Mouse (Mus musculus) neural tube, embryonic 15.5 days (tissue): Measurements from ENCODE around the gene Cfap97d1. TPM values are rescaled to one million over a fixed set of nuclear protein-coding genes. Genes with fewer than 3 reads are reported as not detected.
"Not testable (repeated sequence)": the region's sequence is repeated elsewhere in the genome, so short reads cannot be mapped to it uniquely, and the experiment has no call there.

Experiments
- ATAC-seq: fragments of 200-750 bp; cut with Nextera tagmentation; 2 replicates; pipeline ENCODE4 v1.8.0; 2017; ENCODE audit warnings: mild to moderate bottlenecking, moderate TSS enrichment, moderate library complexity; ENCODE audit not compliant: low FRiP score
- H3K27ac ChIP-seq: fragments of 300-500 bp; sonication (generic); replicated peaks from 2 replicates; pipeline ENCODE4 v1.5.1; 2015; ENCODE audit warnings: mild to moderate bottlenecking, inconsistent platforms
- H3K27me3 ChIP-seq: fragments of 300-500 bp; sonication (generic); replicated peaks from 2 replicates; pipeline ENCODE4 v1.6.1; 2015; ENCODE audit warnings: inconsistent platforms
- H3K36me3 ChIP-seq: fragments of 300-500 bp; sonication (generic); 2 replicates; pipeline ENCODE4 v1.6.1; 2015; ENCODE audit warnings: inconsistent platforms
- H3K4me1 ChIP-seq: fragments of 300-500 bp; sonication (generic); 2 replicates; pipeline ENCODE4 v1.6.1; 2015; ENCODE audit warnings: inconsistent platforms
- H3K4me2 ChIP-seq: fragments of 300-500 bp; sonication (generic); 2 replicates; pipeline ENCODE4 v1.6.1; 2015; ENCODE audit warnings: inconsistent platforms, mild to moderate bottlenecking, moderate library complexity
- H3K4me3 ChIP-seq: fragments of 300-500 bp; sonication (generic); replicated peaks from 2 replicates; pipeline ENCODE4 v1.5.1; 2015; ENCODE audit warnings: mild to moderate bottlenecking, inconsistent platforms
- H3K9ac ChIP-seq: fragments of 300-500 bp; sonication (generic); replicated peaks from 2 replicates; pipeline ENCODE4 v1.6.1; 2015; ENCODE audit warnings: mild to moderate bottlenecking, inconsistent platforms
- H3K9me3 ChIP-seq: fragments of 300-500 bp; sonication (generic); replicated peaks from 2 replicates; pipeline ENCODE4 v1.6.1; 2016; ENCODE audit warnings: inconsistent platforms
- WGBS: fragments of 180-500 bp; shearing (Covaris S2); methylation state at CpG from one replicate; pipeline ENCODE4 v1.1.7; 2015; ENCODE audit warnings: mixed read lengths; 5-methylcytosine and 5-hydroxymethylcytosine counted together
- polyA plus RNA-seq: library from polyadenylated mRNA; unstranded; fragments of >200 nt; fragmentation: Nextera tagmentation; extraction: Ambion mirVana; gene quantifications from 2 replicates; pipeline ENCODE4 v1.2.1, GENCODE M21; 2015

Gene Cfap97d1
- polyA plus RNA-seq, 1 experiment from 2014 or later: not detected

DNA sequence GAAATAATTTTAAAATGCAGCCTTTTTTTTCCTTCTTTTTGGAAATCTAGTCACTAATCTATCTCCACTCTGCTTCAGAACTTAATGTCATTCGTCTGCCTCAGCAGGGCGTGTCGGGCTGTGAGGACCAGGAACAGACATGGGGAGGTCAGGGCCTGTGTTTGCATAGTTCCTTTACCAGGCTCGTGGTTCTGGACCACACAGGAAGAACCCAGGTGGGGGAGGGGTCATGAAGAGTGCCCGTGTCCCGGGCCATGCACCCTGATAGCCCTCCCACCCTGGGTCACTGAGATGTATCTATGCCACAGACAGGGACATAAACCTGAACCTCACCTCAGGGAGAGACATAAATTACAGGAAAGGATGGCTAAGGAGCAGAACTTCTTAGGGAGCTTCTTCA is 9.9 kb upstream of the Cfap97d1 start:
- Histone ChIP-seq H3K4me3 (no peak overlapping the region), H3K9ac (no peak overlapping the region), H3K27ac (no peak overlapping the region), H3K36me3 (0 out of 2 replicates have a peak, but pooled peaks cover 4% of the 10 kb centered on the region), H3K4me1 (no peaks in the 10 kb centered on the region), H3K4me2 (no peak overlapping the region), H3K9me3 (no peaks in the 10 kb centered on the region), H3K27me3 (no peaks in the 10 kb centered on the region)
- WGBS: 58% methylated on average over 6 of the region's 6 CpGs
- no peak for ATAC-seq

DNA sequence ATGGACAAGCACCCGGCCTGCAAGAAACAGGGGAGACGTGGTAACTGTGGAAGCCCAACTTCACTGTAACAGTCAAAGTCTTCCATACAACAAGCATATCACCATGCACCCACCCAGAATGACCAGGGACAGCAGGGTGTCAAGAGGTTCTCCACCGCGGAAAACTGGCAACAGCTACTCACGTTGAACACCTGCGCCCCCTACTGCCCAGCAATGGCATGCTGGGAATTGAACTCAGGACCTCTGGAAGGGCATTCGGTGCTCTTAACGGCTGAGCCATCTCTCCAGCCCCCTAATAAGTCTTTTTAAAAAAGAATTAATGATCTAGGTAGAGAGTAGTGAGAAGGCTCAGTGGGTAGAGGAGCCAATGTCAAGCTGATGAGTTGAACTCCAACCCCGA is 9.2 kb upstream of the Cfap97d1 start:
- H3K27me3 ChIP-seq: no peaks in the 10 kb centered on the region
- no peak overlapping the region for H3K4me3 ChIP-seq
- WGBS: 53% methylated on average over 9 of the region's 9 CpGs
- H3K36me3 ChIP-seq: 0 out of 2 replicates have a peak, but pooled peaks cover 6% of the 10 kb centered on the region
- H3K27ac ChIP-seq: no peak overlapping the region
- no peak overlapping the region for H3K9ac ChIP-seq
- no peak for ATAC-seq
- no peak overlapping the region for H3K4me2 ChIP-seq
- no peaks in the 10 kb centered on the region for H3K4me1 ChIP-seq
- no peaks in the 10 kb centered on the region for H3K9me3 ChIP-seq

DNA sequence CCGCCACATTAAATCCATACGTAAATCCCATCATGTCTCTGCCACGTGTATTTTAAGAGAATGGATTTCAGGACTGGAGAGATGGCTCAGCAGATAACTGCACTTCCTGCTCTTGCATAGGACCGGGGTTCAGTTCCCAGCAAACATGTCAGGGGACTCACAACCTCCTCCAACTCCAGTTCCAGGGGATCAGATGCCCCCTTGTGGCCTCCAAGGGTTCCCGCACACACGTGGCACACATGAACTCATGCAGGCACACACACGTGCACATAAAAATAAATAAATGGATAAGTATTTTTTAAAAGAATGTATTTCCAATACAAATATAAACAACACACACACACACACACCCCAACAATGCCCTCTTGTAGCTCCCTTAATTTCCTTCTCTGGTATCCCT is 7.1 kb upstream of the Cfap97d1 start:
- H3K4me2 ChIP-seq: no peak overlapping the region
- H3K36me3 ChIP-seq: 0 out of 2 replicates have a peak, but pooled peaks cover 6% of the 10 kb centered on the region
- H3K27me3 ChIP-seq: no peaks in the 10 kb centered on the region
- H3K27ac ChIP-seq: no peak overlapping the region
- 95% methylated on average over 7 of the region's 7 CpGs for WGBS
- H3K9me3 ChIP-seq: no peaks in the 10 kb centered on the region
- ATAC-seq: no peak
- H3K4me3 ChIP-seq: no peak overlapping the region
- H3K4me1 ChIP-seq: no peaks in the 10 kb centered on the region
- H3K9ac ChIP-seq: no peak overlapping the region

DNA sequence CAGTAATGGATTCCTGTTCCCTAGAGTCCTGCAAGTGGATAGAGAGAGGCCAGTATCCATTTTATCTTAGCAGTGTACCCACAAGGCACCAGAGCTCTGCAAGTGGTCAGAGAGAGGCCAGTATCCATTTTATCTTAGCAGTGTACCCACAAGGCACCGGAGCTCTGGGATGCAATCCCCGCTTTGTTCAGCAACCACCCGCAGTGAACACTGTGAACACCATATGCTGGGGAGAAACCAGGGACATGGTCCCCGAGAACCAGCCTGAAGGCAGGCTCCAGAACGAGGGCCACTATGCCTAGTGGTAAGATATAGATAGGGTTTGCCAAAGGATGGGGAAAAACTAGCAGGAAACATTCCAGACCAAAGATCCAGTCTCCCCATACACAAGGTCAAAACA is 4.9 kb upstream of the Cfap97d1 start:
- Histone ChIP-seq H3K4me3 (no peak overlapping the region), H3K4me1 (peaks cover 14% of the 10 kb centered on the region), H3K9ac (no peak overlapping the region), H3K4me2 (no peak overlapping the region), H3K27me3 (no peaks in the 10 kb centered on the region), H3K9me3 (no peaks in the 10 kb centered on the region), H3K27ac (no peak overlapping the region), H3K36me3 (0 out of 2 replicates have a peak, but pooled peaks cover 6% of the 10 kb centered on the region)
- 86% methylated on average over 5 of the region's 5 CpGs for WGBS
- ATAC-seq: no peak

DNA sequence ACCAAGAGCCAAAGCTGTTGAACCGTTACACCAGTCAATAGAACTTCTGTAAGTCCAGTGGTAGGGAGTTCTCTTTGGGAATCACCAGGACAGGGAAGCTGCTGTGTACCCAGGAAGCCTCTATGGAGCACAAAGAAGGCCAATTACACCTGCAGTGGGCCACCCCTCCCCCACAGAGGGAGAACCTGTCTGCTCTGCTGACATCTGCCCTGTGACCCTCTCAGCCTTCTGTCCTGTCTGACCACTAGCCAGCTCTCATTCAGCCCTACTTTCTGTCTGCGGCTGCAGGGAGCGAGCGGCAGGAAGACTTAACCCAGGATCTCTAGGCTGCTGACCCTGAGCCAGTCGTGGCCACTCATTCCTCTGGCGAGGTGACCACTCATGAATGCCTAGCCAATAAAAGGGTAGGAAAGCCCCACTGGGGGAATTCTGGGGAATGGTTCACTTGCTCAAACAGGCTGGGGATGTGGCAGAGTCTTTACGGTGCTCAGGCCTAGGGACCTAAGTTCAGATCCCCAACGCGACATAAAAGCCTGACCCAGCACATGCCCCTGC is 3.4 kb upstream of the Cfap97d1 start:
- Histone ChIP-seq H3K9me3 (no peaks in the 10 kb centered on the region), H3K4me2 (no peak overlapping the region), H3K36me3 (0 out of 2 replicates have a peak, but pooled peaks cover 6% of the 10 kb centered on the region), H3K4me1 (peaks cover 22% of the 10 kb centered on the region), H3K4me3 (no peak overlapping the region), H3K9ac (no peak overlapping the region), H3K27me3 (no peaks in the 10 kb centered on the region), H3K27ac (no peak overlapping the region)
- no peak for ATAC-seq
- 82% methylated on average over 9 of the region's 9 CpGs for WGBS

DNA sequence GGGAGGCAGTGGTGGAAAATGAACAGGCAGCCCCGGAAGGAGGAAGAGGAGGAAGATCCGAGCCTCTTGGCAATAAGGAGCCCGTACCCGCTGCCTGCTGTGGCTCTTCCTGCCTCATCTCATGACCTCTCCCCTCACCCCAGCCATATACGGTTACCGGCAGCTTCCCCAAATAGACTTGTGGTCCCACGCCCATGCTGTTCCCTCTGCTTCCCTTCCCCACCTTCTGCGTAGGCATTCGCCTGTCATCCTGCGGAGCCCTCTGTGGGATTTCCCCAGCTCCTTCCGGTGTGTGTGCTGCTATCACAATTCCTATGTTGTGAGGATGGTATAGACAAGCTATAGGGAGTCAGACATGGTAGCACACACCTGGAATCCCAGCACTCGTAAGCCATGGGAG is 2.2 kb upstream of the Cfap97d1 start:
- Histone ChIP-seq H3K27ac (no peak overlapping the region), H3K9ac (no peak overlapping the region), H3K27me3 (no peaks in the 10 kb centered on the region), H3K4me3 (no peak overlapping the region), H3K4me2 (no peak overlapping the region), H3K4me1 (peaks cover 30% of the 10 kb centered on the region), H3K36me3 (0 out of 2 replicates have a peak, but pooled peaks cover 6% of the 10 kb centered on the region), H3K9me3 (no peaks in the 10 kb centered on the region)
- no peak for ATAC-seq
- WGBS: 85% methylated on average over 12 of the region's 12 CpGs

DNA sequence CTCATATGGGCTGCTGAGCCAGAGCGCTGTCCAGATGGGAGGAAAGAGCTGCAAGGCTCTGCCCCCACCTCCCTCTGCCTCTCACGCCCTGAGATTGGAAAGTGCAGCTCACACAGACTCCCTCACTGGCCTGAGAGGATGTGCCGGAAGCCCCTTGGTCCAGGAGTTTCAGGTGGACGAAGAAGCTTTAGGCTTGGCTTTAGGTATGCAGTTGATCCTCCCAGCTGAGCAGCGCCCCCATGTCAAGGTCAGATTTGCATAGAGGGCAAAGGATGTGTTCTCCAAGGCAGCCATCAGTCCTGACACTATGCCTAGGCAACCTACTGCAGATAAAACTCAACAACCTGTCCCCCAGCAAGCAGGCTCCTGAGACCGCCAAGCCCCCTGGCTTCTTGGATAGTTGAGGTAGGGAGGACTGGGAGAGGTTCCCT is 1.1 kb upstream of the Cfap97d1 start:
- Histone ChIP-seq H3K27me3 (no peaks in the 10 kb centered on the region), H3K27ac (no peak overlapping the region), H3K4me2 (peak overlapping the region; percentile 99), H3K9me3 (no peaks in the 10 kb centered on the region), H3K36me3 (0 out of 2 replicates have a peak, but pooled peaks cover 6% of the 10 kb centered on the region), H3K4me1 (peaks cover 30% of the 10 kb centered on the region), H3K9ac (no peak overlapping the region), H3K4me3 (no peak overlapping the region)
- no peak for ATAC-seq
- 75% methylated on average over 6 of the region's 6 CpGs for WGBS

DNA sequence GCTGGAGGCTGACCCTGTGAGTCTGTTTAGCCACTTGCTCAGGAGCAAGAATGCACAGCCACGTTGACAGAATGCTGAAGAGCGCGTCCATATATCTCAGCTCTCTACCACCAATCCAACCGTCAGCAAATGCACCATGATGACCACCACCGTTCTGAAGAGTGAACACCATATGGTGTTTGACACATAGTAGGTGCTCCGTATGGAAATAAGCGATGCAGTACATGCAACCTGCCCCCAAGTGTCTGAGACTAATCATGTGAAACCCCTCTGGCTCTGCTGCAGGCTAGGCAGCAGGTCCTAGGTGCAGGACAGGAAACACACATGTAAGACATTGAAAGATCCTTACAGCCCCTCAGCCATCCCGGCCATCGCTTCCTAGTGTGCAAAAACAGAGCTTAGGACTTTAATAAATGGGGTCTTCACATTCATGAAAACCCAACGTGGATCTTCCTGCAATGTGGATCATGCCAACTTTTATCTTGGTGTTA is 603 bp upstream of the Cfap97d1 start:
- peak overlapping the region; percentile 99 for H3K4me2 ChIP-seq
- no peak overlapping the region; the same call in 1 of the 2 replicates for H3K27ac ChIP-seq
- H3K9me3 ChIP-seq: no peaks in the 10 kb centered on the region
- H3K36me3 ChIP-seq: 0 out of 2 replicates have a peak, but pooled peaks cover 6% of the 10 kb centered on the region
- peaks cover 30% of the 10 kb centered on the region for H3K4me1 ChIP-seq
- 68% methylated on average over 10 of the region's 10 CpGs for WGBS
- H3K9ac ChIP-seq: no peak overlapping the region
- no peaks in the 10 kb centered on the region for H3K27me3 ChIP-seq
- ATAC-seq: no peak
- peak overlapping the region; percentile 75 for H3K4me3 ChIP-seq

DNA sequence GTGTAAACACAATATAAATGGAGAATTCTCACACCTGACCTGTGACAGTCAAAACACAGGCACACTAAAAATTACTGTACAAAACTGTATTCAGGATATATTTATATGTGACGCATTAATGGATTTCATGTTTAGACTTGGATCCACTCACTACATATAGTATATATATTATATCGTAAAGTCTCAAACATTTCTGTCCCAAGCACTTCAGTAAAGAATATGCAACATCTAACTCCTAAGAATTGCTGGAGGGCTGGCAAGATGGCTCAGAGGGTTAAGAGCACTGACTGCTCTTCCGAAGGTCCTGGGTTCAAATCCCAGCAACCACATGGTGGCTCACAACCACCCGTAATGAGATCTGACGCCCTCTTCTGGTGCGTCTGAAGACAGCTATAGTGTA is 1.4 kb downstream of the Cfap97d1 start:
- Histone ChIP-seq H3K4me2 (peak overlapping the region; percentile 99), H3K4me1 (peaks cover 30% of the 10 kb centered on the region)
- H3K27me3 ChIP-seq, ATAC-seq, H3K27ac ChIP-seq, H3K4me3 ChIP-seq, H3K36me3 ChIP-seq, H3K9me3 ChIP-seq, H3K9ac ChIP-seq: not testable (repeated sequence)
- 71% methylated on average over 6 of the region's 6 CpGs for WGBS

DNA sequence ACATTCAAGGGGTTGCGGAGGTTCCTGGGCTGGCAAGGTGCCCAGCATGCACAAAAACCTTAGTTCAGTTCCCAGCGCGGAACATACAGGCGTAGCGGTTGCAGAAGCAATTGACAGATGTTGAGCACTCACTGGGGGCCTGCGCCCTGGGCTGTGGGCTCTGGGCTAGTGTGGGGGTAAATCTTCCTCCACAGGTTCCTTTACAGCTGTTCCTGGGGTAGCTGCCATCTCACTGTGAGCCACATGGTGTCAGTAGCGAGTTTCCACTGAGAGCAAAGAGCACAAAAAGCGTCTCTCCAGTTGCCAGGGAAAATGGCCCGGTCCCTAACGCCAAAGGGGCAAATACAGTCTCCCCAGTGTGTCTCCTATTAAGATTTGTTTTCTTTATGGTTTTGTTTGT is 1.9 kb downstream of the Cfap97d1 start:
- ATAC-seq: no peak
- no peak overlapping the region for H3K27ac ChIP-seq
- peaks cover 30% of the 10 kb centered on the region for H3K4me1 ChIP-seq
- WGBS: 4% methylated on average over 10 of the region's 10 CpGs
- no peaks in the 10 kb centered on the region for H3K9me3 ChIP-seq
- H3K4me3 ChIP-seq: no peak overlapping the region
- H3K36me3 ChIP-seq: no peaks in the 10 kb centered on the region
- H3K27me3 ChIP-seq: no peaks in the 10 kb centered on the region
- H3K4me2 ChIP-seq: peak overlapping the region; percentile 35
- no peak overlapping the region for H3K9ac ChIP-seq

DNA sequence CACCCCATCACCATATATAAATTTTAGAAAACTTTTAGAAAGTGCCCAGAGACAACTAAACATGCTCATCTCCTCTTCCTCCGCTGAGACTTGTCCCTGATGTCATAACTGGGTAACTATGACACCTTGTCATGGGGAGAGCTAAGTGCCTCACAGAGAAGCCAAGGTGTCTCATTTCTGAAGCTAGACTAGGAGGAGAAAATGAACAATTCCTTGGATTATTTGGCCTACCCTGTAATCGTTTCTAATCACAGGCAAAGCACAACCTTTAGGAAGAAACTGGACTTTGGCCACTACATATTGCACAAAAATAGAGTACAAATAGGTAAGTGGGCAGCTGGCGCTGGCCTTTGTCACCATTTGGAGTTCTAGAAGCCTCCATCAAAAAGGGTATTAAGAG is 2.8 kb downstream of the Cfap97d1 start, which contains the start of gene Dusp3:
Gene Dusp3, minus strand, starts transcription at position 101 of the 400 bp plus-strand sequence.
- no peak within 1 kb of the TSS for H3K27ac ChIP-seq
- no peak for ATAC-seq
- 86% methylated on average over 3 of the region's 3 CpGs for WGBS
- H3K36me3 ChIP-seq: no peaks in the 10 kb centered on the region
- H3K27me3 ChIP-seq: no peaks in the 10 kb centered on the region
- no peaks in the 10 kb centered on the region for H3K9me3 ChIP-seq
- H3K4me3 ChIP-seq: no peak within 1 kb of the TSS
- no peak within 1 kb of the TSS for H3K9ac ChIP-seq
- peaks cover 30% of the 10 kb centered on the region for H3K4me1 ChIP-seq
- peak within 1 kb of the TSS; percentile 35 for H3K4me2 ChIP-seq

DNA sequence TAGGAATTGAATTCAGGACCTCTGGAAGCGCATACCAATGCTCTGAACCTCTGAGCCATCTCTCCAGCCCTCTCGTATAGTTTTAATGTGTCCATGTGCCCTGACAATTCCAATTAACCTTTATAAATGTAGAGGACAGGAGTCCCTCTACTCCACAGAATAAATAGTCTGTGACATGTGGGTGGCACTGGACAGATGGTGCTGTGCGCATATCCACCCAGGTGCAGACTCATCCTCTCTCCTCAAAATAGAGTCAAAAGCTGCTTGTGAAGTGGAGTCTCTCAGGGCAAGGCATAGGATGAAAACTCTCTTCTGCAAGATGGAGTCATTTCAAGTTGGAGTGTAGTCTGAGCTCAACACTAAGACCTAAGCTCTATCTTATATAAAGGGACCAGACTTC is 6.2 kb downstream of the Cfap97d1 start:
- Histone ChIP-seq H3K36me3 (no peaks in the 10 kb centered on the region), H3K9me3 (no peaks in the 10 kb centered on the region), H3K27ac (no peak overlapping the region), H3K4me1 (peaks cover 8% of the 10 kb centered on the region), H3K4me3 (no peak overlapping the region), H3K27me3 (no peaks in the 10 kb centered on the region), H3K9ac (no peak overlapping the region), H3K4me2 (no peak overlapping the region)
- 89% methylated on average over 3 of the region's 3 CpGs for WGBS
- ATAC-seq: no peak
